Mouse (Mus musculus) urinary bladder, postnatal 25 days (tissue): Measurements from ENCODE around the gene Shc2.

Source experiments
- DNase-seq: peaks from one replicate; pipeline ENCODE4 v3.0.0; 2022; ENCODE audit warnings: low spot score

The Shc2 gene

GRCm38 (mm10) chr10:79580356-79580755, 57.4 kb downstream of the Shc2 start:
- no peak for DNase-seq

GRCm38 (mm10) chr10:79579781-79580180, 57.9 kb downstream of the Shc2 start:
- no peak for DNase-seq

DNA sequence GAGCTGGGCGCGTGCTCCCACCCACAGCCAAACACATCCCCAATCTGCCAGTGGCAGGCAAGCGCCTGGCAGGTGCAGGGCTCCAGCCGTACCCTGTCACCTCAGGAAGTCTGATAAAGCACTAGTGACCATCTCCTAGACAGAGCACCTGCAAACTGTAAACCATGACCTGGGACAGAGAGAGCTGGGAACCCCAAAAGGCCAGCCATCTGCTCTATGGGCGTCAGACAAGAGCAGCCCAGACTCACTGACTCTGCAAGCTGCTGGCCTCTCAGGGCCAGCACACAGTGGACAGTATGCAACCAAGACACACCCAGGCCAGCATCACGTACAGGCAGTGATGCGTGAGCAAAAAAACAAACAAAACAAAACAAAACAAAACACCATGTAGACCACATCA, 58.8 kb downstream of the Shc2 start:
- DNase-seq, result no peak

DNA sequence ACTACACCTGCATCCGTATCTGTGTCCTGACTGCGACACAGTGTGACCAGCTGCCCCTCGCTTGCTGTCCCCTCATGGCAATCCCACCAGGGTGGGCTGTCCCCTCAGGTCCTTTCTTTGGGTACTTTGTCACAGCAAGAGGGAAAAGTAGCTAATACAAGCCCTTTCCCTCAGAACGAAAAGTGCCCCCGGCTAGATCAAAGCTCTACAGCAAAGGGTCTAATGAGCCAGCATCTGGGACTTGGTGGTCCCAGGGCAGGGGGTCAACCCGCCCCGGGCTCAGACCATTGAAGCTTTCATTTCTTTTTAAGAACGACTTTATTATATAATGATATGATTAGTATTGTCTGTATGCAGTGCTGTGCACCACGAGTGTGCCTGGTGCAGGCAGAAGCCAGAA, 59.4 kb downstream of the Shc2 start:
- no peak for DNase-seq

- no peak for DNase-seq
These were observed 60.3 kb downstream of the Shc2 start for GRCm38 (mm10) chr10:79577376-79577775.

DNA sequence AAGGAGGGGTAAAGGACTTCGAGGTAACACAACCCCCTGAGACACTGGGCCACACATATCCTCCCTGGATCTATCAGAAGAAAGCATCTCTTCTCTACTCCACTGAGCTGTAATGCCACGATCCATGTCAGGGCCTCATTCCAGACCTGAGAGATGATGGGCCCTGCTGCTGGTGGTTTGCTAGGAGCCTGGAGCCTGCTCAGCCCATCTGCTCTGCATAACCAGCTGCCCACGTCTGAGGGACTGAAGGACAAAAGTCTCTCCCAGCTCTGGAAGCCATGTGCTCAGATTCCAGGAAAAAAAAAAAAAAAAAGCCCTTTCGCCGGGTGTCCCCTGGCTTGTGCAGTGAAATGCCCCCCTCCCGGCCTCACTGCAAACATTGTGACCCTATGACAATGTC, 62.0 kb downstream of the Shc2 start:
- no peak for DNase-seq

GRCm38 (mm10) chr10:79574796-79575195, 62.9 kb downstream of the Shc2 start:
- no peak for DNase-seq

GRCm38 (mm10) chr10:79574350-79574749, 63.4 kb downstream of the Shc2 start:
- no peak for DNase-seq

- no peak for DNase-seq
These were observed 64.1 kb downstream of the Shc2 start for GRCm38 (mm10) chr10:79573611-79574010.

DNA sequence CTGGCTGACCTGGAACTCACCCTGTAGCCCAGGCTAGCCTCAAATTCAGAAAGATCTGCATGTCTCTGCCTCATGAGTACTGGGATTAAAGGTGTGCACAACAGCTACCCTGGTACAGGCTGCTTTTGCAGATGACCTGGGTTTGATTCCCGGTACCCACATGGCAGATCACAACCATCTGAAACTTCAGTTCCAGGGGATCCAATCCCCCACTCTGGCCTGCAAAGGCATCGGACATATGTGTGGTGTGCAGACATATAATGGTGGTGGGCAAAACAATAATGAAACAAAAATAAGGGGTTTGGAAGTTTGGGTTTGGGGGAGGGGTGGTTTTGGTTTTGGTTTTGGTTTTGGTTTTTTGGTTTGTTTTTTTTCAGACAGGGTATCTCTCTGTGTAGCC, 66.4 kb downstream of the Shc2 start:
- no peak for DNase-seq

DNA sequence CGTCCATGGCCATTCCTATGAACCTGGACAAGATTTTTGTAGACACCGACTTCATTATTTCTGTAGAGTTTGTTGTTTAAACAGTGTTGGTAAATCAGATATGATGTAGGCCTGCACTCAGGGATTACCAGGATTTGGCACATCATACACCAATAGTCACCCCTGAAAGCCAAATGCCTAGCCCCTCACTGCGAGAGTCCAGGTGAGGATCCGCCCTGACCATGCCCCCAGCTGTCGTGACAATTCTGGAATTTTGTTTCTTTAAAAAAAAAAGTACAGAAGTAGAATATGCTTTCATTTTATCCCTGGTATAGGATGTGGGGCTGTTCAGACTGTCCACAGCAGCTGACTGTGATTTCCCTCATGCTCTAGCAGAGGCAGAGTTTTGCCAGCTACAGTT, 67.8 kb downstream of the Shc2 start:
- DNase-seq, result no peak
